Mouse (Mus musculus) limb, embryonic 11.5 days (tissue): ENCODE data around the gene Pfas. TPM values are rescaled to one million over a fixed set of nuclear protein-coding genes. Genes with fewer than 3 reads are reported as not detected.

Experiments used
- ATAC-seq: fragments of 200-750 bp; cut with Nextera tagmentation; 2 replicates; pipeline ENCODE4 v1.8.0; 2017; ENCODE audit warnings: low read depth; ENCODE audit not compliant: insufficient number of reproducible peaks, low FRiP score, low TSS enrichment
- DNase-seq: peaks from one replicate; pipeline ENCODE4 v3.0.0-alpha.2; 2015; ENCODE audit warnings: low spot score
- H3K27ac ChIP-seq: fragments of 300-500 bp; sonication (generic); replicated peaks from 2 replicates; pipeline ENCODE4 v1.5.1; 2014; ENCODE audit warnings: low read depth, mild to moderate bottlenecking, low read length
- H3K27me3 ChIP-seq: fragments of 300-500 bp; sonication (generic); 2 replicates; pipeline ENCODE4 v1.6.1; 2014; ENCODE audit warnings: mild to moderate bottlenecking, low read length, mixed read lengths; ENCODE audit not compliant: control insufficient read depth, insufficient read depth
- H3K36me3 ChIP-seq: fragments of 300-500 bp; sonication (generic); 2 replicates; pipeline ENCODE4 v1.6.1; 2014; ENCODE audit warnings: mild to moderate bottlenecking, low read length, moderate library complexity, mixed read lengths; ENCODE audit not compliant: control insufficient read depth, insufficient read depth
- H3K4me1 ChIP-seq: fragments of 300-500 bp; sonication (generic); 2 replicates; pipeline ENCODE4 v1.6.1; 2014; ENCODE audit warnings: low read length, mixed read lengths; ENCODE audit not compliant: control insufficient read depth, insufficient read depth
- H3K4me2 ChIP-seq: fragments of 300-500 bp; sonication (generic); 2 replicates; pipeline ENCODE4 v1.6.1; 2014; ENCODE audit warnings: low read depth, mild to moderate bottlenecking, moderate library complexity; ENCODE audit not compliant: severe bottlenecking
- H3K4me3 ChIP-seq: fragments of 300-500 bp; sonication (generic); 2 replicates; pipeline ENCODE4 v1.5.1; 2014; ENCODE audit warnings: low read depth, low read length
- H3K9ac ChIP-seq: fragments of 300-500 bp; sonication (generic); 2 replicates; pipeline ENCODE4 v1.6.1; 2014; ENCODE audit warnings: mild to moderate bottlenecking, low read length
- H3K9me3 ChIP-seq: fragments of 300-500 bp; sonication (generic); 2 replicates; pipeline ENCODE4 v1.6.1; 2016; ENCODE audit warnings: low read length; ENCODE audit not compliant: control insufficient read depth
- WGBS: fragments of 180-500 bp; shearing (Covaris S2); extraction: QIAGEN DNeasy Blood & Tissue Kit; methylation state at CpG from one replicate; pipeline ENCODE4 v1.1.7; 2014; 5-methylcytosine and 5-hydroxymethylcytosine counted together
- polyA plus RNA-seq: library from polyadenylated mRNA; unstranded; fragments of >200 nt; fragmentation: Nextera tagmentation; extraction: Ambion mirVana; gene quantifications from 2 replicates; pipeline ENCODE4 v1.2.1, GENCODE M21; 2014

The Pfas gene
- polyA plus RNA-seq, 1 experiment from 2014 or later = 43.6 TPM

GRCm38 (mm10) chr11:68954408-68954807, 53.9 kb downstream of the Pfas start:
- peak; percentile 44 for DNase-seq
- 2% methylated on average over 17 of the region's 17 CpGs for WGBS

DNA sequence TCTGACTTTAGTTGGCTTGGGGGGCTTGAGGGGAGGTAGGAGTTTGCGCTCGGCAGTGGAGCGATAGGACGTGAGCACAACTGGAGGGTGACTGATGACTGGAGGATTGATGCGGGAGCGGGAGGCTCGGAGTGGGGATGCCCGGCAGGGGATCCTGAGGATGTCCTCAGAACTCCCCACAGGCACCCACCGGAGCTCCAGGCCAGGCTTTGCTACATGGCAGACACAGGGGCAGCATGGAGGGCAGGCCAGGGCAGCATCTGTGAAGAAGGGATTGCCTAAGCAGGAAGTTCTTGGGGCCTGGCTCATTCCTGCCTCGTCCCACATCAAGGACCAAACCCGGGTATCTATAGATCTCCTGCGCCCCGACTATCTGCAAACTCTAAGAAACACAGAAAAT, 54.4 kb downstream of the Pfas start:
- Histone ChIP-seq H3K9ac (peak overlapping the region; percentile 27; the same call in 1 of the 2 replicates), H3K4me1 (0 out of 2 replicates have a peak, but pooled peaks cover 7% of the 10 kb centered on the region), H3K4me3 (peak overlapping the region; percentile 25), H3K36me3 (no peaks in the 10 kb centered on the region), H3K4me2 (peak overlapping the region; percentile 58; the same call in 1 of the 2 replicates), H3K27ac (no peak overlapping the region), H3K27me3 (peaks cover 38% of the 10 kb centered on the region), H3K9me3 (no peaks in the 10 kb centered on the region)
- peak; percentile 33 for DNase-seq
- no peak for ATAC-seq
- WGBS = 6% methylated on average over 13 of the region's 13 CpGs

More at GRCm38 (mm10) chr11:68954408-68954807, 53.9 kb downstream of the Pfas start:
- Histone ChIP-seq H3K4me2 (peak overlapping the region; percentile 58), H3K27me3 (peaks cover 38% of the 10 kb centered on the region), H3K27ac (no peak overlapping the region), H3K4me1 (0 out of 2 replicates have a peak, but pooled peaks cover 7% of the 10 kb centered on the region), H3K9ac (peak overlapping the region; percentile 41), H3K4me3 (peak overlapping the region; percentile 25), H3K9me3 (no peaks in the 10 kb centered on the region), H3K36me3 (no peaks in the 10 kb centered on the region)
- no peak for ATAC-seq

DNA sequence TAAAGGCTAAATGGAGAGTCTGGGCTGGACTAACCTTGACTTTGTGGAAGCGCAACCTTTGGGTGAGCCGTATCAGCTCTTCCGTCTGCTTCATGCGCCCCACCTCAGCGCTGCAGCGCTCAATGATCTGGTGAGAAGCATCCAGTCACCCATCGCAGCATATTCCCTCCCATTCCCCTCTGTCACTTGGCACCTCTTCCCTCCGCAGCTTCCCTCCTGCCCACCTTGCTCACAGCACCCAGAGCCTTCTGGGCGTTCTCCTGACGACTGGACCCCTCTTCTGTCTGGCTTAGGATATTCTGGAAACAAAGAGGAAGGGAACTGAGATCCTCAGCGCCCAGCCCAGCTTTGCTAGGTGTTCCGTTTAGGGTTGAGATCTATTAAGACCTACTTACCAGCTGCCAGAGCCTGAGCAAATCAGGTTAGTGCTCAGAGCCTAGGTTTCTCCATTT, 60.7 kb downstream of the Pfas start:
- Histone ChIP-seq H3K27me3 (peaks cover 13% of the 10 kb centered on the region), H3K36me3 (no peaks in the 10 kb centered on the region), H3K4me1 (no peaks in the 10 kb centered on the region), H3K9me3 (no peaks in the 10 kb centered on the region; the same call in 1 of the 2 replicates), H3K4me2 (no peak overlapping the region), H3K9ac (no peak overlapping the region), H3K27ac (no peak overlapping the region), H3K4me3 (no peak overlapping the region)
- 4% methylated on average over 12 of the region's 12 CpGs for WGBS
- DNase-seq = peak; percentile 32
- ATAC-seq = no peak

DNA sequence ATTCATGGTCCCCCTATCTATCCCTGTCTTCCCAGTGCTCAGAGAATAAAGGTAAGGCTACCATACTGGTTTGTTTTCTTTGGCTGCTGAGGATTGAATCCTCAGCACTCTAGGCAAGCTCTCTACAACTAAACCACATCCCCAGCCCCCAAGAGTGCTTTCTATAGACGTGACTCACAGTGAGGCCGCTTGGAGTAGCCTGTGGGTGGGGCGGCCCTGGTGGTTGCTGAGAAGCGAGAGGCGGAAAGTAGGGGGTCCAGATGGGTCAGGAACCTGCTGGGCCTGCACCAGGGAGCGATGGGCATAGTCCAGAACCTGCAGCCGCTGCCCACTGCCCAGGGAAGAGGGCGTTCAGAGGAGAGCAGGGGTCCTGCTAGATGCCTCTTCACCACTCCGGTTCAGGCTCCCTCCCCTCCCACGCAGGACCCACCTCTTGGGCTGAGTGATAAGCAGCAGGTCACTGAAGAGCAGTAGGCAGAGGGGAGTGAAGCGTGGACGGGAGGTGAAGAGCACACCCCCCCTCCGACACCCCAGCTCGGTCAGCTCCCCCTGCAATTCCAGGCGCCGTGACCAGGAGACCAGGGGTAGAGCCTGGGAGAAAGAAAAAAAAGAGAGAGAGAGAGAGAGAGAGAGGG, 61.3 kb downstream of the Pfas start:
- 8% methylated on average over 16 of the region's 16 CpGs for WGBS
- no peaks in the 10 kb centered on the region; the same call in 1 of the 2 replicates for H3K9me3 ChIP-seq
- DNase-seq = no peak
- no peaks in the 10 kb centered on the region for H3K4me1 ChIP-seq
- no peak overlapping the region for H3K4me3 ChIP-seq
- ATAC-seq = no peak
- H3K9ac ChIP-seq = no peak overlapping the region
- H3K36me3 ChIP-seq = no peaks in the 10 kb centered on the region
- no peak overlapping the region for H3K4me2 ChIP-seq
- H3K27me3 ChIP-seq = peaks cover 12% of the 10 kb centered on the region
- H3K27ac ChIP-seq = no peak overlapping the region

- H3K4me3 ChIP-seq = no peak overlapping the region
- ATAC-seq = no peak
- H3K36me3 ChIP-seq = no peaks in the 10 kb centered on the region
- H3K9me3 ChIP-seq = no peaks in the 10 kb centered on the region; the same call in 1 of the 2 replicates
- WGBS = 88% methylated on average over 4 of the region's 4 CpGs
- no peaks in the 10 kb centered on the region for H3K4me1 ChIP-seq
- no peak overlapping the region for H3K4me2 ChIP-seq
- DNase-seq = no peak
- no peak overlapping the region for H3K9ac ChIP-seq
- H3K27me3 ChIP-seq = peaks cover 5% of the 10 kb centered on the region; the same call in 1 of the 2 replicates
- no peak overlapping the region for H3K27ac ChIP-seq
Measured at GRCm38 (mm10) chr11:68946001-68946400, 62.3 kb downstream of the Pfas start.

GRCm38 (mm10) chr11:68945245-68945644, 63.0 kb downstream of the Pfas start:
- no peak for DNase-seq
- H3K9ac ChIP-seq = no peak overlapping the region
- H3K27me3 ChIP-seq = peaks cover 4% of the 10 kb centered on the region; the same call in 1 of the 2 replicates
- WGBS = 92% methylated on average over 2 of the region's 2 CpGs
- H3K36me3 ChIP-seq = no peaks in the 10 kb centered on the region
- H3K27ac ChIP-seq = no peak overlapping the region
- H3K4me2 ChIP-seq = no peak overlapping the region
- no peak for ATAC-seq
- no peaks in the 10 kb centered on the region; the same call in 1 of the 2 replicates for H3K9me3 ChIP-seq
- H3K4me3 ChIP-seq = no peak overlapping the region
- 0 out of 2 replicates have a peak, but pooled peaks cover under 1% of the 10 kb centered on the region for H3K4me1 ChIP-seq

GRCm38 (mm10) chr11:68942731-68943130, 65.5 kb downstream of the Pfas start:
- no peak for DNase-seq
- H3K27ac ChIP-seq = no peak overlapping the region
- 89% methylated on average over 8 of the region's 8 CpGs for WGBS
- H3K9ac ChIP-seq = no peak overlapping the region
- no peak overlapping the region for H3K4me2 ChIP-seq
- no peaks in the 10 kb centered on the region for H3K36me3 ChIP-seq
- no peak overlapping the region for H3K4me3 ChIP-seq
- peaks cover 4% of the 10 kb centered on the region; the same call in 1 of the 2 replicates for H3K27me3 ChIP-seq
- 0 out of 2 replicates have a peak, but pooled peaks cover 2% of the 10 kb centered on the region for H3K4me1 ChIP-seq
- no peak for ATAC-seq
- H3K9me3 ChIP-seq = no peaks in the 10 kb centered on the region; the same call in 1 of the 2 replicates

GRCm38 (mm10) chr11:68940516-68940915, 67.7 kb downstream of the Pfas start:
- Histone ChIP-seq H3K4me1 (0 out of 2 replicates have a peak, but pooled peaks cover 2% of the 10 kb centered on the region), H3K27ac (no peak overlapping the region), H3K9ac (no peak overlapping the region; the same call in 1 of the 2 replicates), H3K4me2 (peak overlapping the region; percentile 52), H3K36me3 (no peaks in the 10 kb centered on the region), H3K9me3 (no peaks in the 10 kb centered on the region; the same call in 1 of the 2 replicates), H3K27me3 (no peaks in the 10 kb centered on the region), H3K4me3 (peak overlapping the region; percentile 29)
- WGBS = 70% methylated on average over 4 of the region's 4 CpGs
- ATAC-seq (no peak), DNase-seq (no peak)
